Mouse (Mus musculus) spleen, adult 2 months (tissue): ENCODE data around the gene Arf1.

Source experiments
- CTCF ChIP-seq: fragments of 200-500 bp; IDR thresholded peaks from 2 replicates; pipeline ENCODE4 v1.5.1; 2011; ENCODE audit warnings: mild to moderate bottlenecking, inconsistent platforms; ENCODE audit not compliant: insufficient read depth, insufficient read length, insufficient replicate concordance; ENCODE audit errors: extremely low read depth
- POLR2A ChIP-seq: fragments of 200-500 bp; IDR thresholded peaks from 2 replicates; pipeline ENCODE4 v1.6.1; 2011; ENCODE audit warnings: low read depth, low read length, inconsistent platforms

- TF ChIP-seq POLR2A (no peak), CTCF (no peak)
Observed at GRCm38 (mm10) chr11:59224025-59224424, 4.0 kb downstream of the Arf1 start.
